Mouse (Mus musculus): Measurements from ENCODE around the gene Coro2b. TPM values are rescaled to one million over a fixed set of nuclear protein-coding genes. Genes with fewer than 3 reads are reported as not detected.

The Coro2b gene
- polyA plus RNA-seq, 3 experiments from 2014 or later = 0.33 to 3.8 (median 1.2) TPM

DNA sequence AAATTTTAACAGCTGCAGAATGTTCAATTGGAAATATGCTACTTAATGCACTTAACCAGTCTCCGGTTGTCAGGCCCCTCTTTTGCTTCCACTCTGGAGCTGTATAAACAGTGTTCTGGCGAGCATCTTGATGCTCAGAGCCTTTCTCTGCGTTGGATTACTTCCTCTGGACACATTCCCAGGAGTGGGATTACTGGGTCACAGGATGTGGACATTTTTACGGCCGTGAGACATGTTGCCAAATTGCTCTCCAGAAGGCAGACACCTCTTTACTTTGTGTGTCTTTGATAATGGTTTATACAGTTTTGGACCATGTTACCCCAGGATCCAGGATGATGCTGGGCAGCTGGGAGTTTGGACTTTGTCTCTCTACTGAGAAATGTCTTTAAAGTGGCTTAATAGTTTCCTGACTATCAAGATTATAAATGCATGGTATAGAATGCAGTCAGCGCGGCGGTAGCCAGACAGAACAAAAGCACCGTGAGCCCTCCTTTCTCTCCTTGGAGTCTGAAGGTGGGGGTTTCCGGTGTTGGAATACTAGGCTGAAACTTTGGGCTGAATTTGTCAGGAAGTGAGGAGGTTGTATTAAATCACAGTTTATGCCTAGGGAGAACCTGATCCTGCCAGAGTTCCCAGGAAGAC is 23.2 kb downstream of the Coro2b start:
- no peak for ATAC-seq

DNA sequence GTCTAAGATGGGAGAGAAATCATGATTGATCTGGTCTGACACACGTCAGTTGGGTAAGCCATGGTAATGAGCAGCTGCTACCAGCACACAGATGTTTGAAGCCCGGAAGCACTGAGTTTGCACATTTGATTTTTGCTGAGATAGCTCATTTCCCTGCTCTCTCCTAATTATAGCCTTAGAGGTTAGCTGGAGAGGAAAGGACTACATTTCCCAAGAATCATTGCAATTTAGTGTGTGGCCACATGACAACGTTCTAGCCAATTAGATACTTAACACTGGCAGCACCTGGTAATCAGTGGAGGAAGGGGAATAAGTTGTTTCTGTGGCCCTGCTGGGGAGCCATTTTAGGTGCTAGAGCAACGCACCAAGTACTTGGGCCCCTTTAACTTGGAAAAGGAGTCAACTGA is 26.3 kb downstream of the Coro2b start:
- ATAC-seq = peak; percentile 98

DNA sequence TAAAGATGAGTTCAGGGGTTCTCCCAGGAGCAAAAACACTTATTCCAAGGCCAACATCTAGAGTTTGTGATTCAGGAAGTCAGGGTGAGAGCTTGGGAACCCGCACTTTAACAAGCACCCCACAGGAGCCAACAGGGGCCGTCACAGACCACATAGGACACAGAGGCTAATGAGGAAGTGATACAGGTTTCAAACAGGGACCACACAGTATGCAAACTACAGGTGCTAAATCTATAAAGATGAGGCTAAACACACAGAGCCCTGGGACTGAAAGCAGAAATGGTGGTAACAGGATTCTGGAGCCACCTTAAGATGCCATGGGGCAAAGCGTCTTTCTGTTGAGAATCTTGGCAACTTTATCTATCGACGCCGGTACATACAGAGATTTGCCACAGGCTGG is 27.2 kb downstream of the Coro2b start:
- ATAC-seq = no peak

- no peak for ATAC-seq
These were observed 27.9 kb downstream of the Coro2b start for GRCm38 (mm10) chr9:62508740-62509524.

DNA sequence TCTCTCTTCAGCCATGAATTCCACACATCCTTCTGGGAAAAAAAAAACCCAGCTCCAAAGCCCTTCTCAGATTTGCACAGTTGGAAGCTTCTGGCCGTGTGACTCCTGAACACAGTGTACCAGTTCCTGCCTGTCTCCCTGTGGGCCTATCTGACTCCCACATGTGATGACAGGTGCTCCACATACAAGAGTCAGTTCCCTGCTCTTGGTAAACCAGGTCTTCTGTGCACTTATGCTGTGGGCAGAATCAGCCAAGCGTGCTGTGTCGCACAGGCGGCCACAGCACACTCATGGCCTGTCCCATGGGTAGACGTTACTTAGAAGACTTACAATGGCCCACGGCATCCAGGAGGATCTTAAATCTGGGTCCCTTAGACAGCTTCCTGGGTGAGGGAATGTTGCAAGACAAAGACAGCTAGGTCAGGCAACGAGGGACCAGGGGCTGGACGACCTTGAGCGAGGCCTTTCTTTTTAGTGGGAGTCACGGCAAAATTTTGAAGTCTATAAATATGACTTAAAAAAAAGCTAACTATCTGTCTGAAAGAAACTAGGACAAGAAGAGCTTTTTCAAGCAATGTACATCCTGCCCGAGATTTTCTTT is 30.3 kb downstream of the Coro2b start:
- no peak for ATAC-seq

GRCm38 (mm10) chr9:62504129-62504528 is 32.7 kb downstream of the Coro2b start:
- ATAC-seq = no peak

DNA sequence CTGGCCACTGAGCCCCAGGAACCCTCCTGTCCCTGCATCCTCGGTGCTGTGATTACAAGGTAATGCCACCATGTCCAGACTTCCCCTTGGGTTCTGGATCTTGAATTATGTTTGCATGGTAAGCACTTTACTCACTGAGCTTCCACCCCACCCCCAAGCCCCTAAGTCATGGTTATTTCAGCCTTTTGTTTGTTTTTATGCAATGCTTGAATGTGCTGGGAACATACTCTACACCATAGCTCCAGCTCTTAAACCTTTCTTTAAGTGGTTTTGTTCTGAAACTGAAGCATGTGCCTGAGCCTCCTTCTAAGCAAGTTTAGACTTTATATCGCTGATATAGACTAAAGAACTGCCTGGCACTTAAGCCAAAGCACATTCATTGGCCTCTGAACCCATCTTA is 34.5 kb downstream of the Coro2b start:
- no peak for ATAC-seq

DNA sequence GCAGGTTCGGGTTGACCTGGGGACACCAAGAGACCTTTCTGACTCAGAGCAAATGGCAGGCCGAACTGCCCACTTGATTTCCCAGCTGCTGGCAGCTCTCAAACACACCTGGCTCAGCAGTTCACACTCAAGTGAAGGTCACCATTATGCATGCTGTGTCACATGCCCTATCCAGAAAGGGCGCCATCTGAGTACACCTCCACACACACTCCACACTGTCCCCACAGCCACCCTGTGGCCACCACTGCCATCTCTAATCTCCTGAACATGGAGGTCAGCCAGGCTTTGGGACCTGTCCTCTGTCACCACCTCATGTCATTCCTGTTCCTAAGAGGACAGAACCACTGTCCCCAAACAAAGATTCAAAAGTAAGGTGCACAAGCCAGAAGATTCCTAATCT is 35.3 kb downstream of the Coro2b start:
- no peak for ATAC-seq

GRCm38 (mm10) chr9:62500007-62500406 is 36.8 kb downstream of the Coro2b start:
- ATAC-seq = no peak

- ATAC-seq = no peak
These were observed 37.9 kb downstream of the Coro2b start for GRCm38 (mm10) chr9:62498945-62499344.

DNA sequence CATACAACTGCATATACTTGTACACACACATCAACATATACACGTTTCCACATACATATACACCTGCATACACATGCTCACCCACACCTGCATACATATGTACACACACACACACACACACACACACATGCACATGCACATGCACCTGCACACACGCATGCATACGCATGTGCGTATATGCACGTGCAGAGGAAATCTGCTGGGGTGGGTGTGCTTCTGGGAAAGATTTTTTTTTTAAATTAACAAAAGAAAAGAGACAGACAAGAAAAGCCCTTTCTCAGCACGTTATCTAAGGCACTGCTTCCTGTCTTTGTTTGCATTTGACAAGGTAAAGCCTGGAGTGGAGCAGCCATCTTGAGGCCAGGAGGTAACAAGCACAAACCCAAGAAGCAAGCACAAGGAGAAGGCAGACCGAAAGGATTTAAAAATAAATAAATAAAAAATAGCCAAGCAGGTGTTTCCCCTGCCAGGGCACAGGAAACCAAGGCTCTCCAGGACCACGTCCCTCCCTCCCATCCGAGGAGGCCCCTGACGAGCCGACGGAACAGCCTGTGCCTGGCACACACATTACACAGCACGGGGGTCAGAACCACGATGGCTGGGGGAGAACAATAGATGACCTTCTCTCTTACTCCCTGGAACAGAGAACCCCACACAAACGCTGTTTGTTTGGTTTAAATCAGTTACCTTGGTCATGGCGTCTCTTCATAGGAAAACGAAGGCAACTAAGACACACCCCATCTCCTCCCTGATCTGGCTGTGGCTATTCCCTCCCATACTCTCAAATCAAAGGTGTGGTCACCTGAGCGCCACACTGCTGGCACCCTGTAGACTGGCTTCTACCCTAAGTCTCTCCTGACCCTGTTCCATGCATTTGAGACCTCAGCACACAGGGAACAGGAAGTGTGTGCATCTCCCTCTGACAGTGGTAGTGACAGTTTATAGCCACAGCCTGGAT is 39.4 kb downstream of the Coro2b start:
- no peak for ATAC-seq

- no peak for ATAC-seq
These were observed 44.4 kb downstream of the Coro2b start for GRCm38 (mm10) chr9:62492306-62492990.

- no peak for ATAC-seq
These were observed 45.2 kb downstream of the Coro2b start for GRCm38 (mm10) chr9:62491611-62492010.

- no peak for ATAC-seq
These were observed 45.7 kb downstream of the Coro2b start for GRCm38 (mm10) chr9:62491104-62491503.

- no peak for ATAC-seq
These were observed 52.7 kb downstream of the Coro2b start for GRCm38 (mm10) chr9:62484107-62484506.

DNA sequence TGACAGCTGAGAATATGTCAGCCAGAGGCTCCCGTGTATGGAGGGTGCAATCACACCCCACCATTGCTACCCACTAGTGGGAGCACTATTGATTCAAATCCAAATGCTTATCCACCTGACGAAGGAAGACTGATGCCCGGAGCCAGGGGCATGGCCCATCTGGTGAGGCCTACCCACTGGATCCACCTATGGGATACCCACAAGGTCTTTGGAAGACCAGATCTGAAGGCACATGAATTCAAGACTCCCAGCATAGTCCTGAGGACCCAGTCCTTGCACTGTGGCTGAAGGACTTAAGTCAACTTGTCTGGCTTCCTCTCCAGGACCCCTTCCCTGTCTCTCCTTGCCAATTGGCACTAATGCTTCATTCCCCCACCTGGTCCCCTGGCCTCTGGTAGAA is 54.1 kb downstream of the Coro2b start:
- no peak for ATAC-seq

- no peak for ATAC-seq
These were observed 55.8 kb downstream of the Coro2b start for GRCm38 (mm10) chr9:62480898-62481642.

- ATAC-seq = no peak
These were observed 56.7 kb downstream of the Coro2b start for GRCm38 (mm10) chr9:62480149-62480548.

DNA sequence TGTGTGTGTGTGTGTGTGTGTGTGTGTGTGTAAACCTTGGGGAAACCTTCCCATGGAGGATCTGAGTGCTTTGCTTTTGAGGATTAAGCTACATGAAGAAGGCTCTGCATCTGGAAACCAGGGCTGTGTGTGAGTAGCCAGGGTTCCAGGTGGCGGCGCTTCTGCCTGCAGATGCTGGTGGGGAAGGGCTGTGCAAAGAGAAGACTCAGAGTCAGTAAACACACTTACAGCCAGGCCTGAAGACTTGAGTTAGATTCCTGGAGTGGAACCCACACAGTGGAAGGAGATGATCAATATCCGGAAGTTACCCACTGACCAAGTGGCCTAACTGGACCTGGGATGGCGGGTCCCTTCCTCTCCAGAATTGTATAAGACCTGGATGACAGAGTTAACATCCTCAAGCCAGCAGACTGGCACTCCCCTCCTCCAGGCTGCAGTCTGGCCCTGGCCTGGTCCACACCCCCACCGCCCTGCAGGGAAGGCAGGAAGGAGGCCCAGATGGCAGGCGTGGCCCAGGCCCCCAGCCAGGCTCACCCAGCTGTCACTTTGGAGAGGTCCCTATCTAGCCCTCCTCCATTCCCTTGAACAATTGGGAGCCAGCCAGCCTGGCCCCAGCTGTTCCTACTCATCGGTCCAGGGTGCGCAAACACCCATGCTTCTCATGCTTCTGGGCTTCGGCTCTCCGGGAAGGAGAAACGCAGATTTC is 59.9 kb downstream of the Coro2b start:
- no peak for ATAC-seq

- no peak for ATAC-seq
These were observed 62.6 kb downstream of the Coro2b start for GRCm38 (mm10) chr9:62474206-62474605.

All from inflammation-experienced regulatory T-cells, adult 6 months (primary cell).